Mouse (Mus musculus): ENCODE data around the gene Klf7. TPM values are rescaled to one million over a fixed set of nuclear protein-coding genes. Genes with fewer than 3 reads are reported as not detected.

The Klf7 gene
- polyA plus RNA-seq, 1 experiment from 2014 or later: 30.4 TPM

- 90% methylated on average over 9 of the region's 9 CpGs for WGBS
Measured at GRCm38 (mm10) chr1:64032502-64033231, 89.4 kb downstream of the Klf7 start.

GRCm38 (mm10) chr1:64021986-64022385 lies 100.1 kb downstream of the Klf7 start:
- Histone ChIP-seq H3K36me3 (ENCODE audit: control insufficient read depth, insufficient read depth, low read length) (no peaks in the 10 kb centered on the region), H3K27me3 (ENCODE audit: control insufficient read depth, insufficient read depth, low read length) (no peaks in the 10 kb centered on the region), H3K9ac (ENCODE audit: low read length) (no peak overlapping the region), H3K4me1 (ENCODE audit: control insufficient read depth, insufficient read depth, low read length) (no peaks in the 10 kb centered on the region), H3K27ac (ENCODE audit: low read depth, low read length) (no peak overlapping the region), H3K4me3 (ENCODE audit: low read depth, low read length) (no peak overlapping the region), H3K4me2 (no peak overlapping the region), H3K9me3 (ENCODE audit: control insufficient read depth, low read length) (no peaks in the 10 kb centered on the region)
- no peak for DNase-seq (ENCODE audit: low spot score, missing footprints)
- WGBS: 88% methylated on average over 3 of the region's 3 CpGs
- ATAC-seq (ENCODE audit: low FRiP score): no peak

More at GRCm38 (mm10) chr1:64032502-64033231, 89.4 kb downstream of the Klf7 start:
- Histone ChIP-seq H3K27me3 (ENCODE audit: control insufficient read depth, insufficient read depth, low read length) (no peaks in the 10 kb centered on the region), H3K4me1 (ENCODE audit: control insufficient read depth, insufficient read depth, low read length) (peaks cover 4% of the 10 kb centered on the region), H3K4me2 (no peak overlapping the region), H3K27ac (ENCODE audit: low read depth, low read length) (no peak overlapping the region), H3K9me3 (ENCODE audit: control insufficient read depth, low read length) (no peaks in the 10 kb centered on the region), H3K36me3 (ENCODE audit: control insufficient read depth, insufficient read depth, low read length) (no peaks in the 10 kb centered on the region), H3K9ac (ENCODE audit: low read length) (no peak overlapping the region), H3K4me3 (ENCODE audit: low read depth, low read length) (no peak overlapping the region)
- no peak for ATAC-seq (ENCODE audit: low FRiP score)
- no peak for DNase-seq (ENCODE audit: low spot score, missing footprints)

- H3K4me1 ChIP-seq (ENCODE audit: control insufficient read depth, insufficient read depth, low read length): no peaks in the 10 kb centered on the region
- no peak overlapping the region for H3K9ac ChIP-seq (ENCODE audit: low read length)
- no peak overlapping the region for H3K4me3 ChIP-seq (ENCODE audit: low read depth, low read length)
- DNase-seq (ENCODE audit: low spot score, missing footprints) (no peak), ATAC-seq (ENCODE audit: low FRiP score) (no peak)
- H3K27ac ChIP-seq (ENCODE audit: low read depth, low read length): no peak overlapping the region
- 55% methylated on average over 19 of the region's 19 CpGs for WGBS
- H3K36me3 ChIP-seq (ENCODE audit: control insufficient read depth, insufficient read depth, low read length): no peaks in the 10 kb centered on the region
- no peaks in the 10 kb centered on the region for H3K27me3 ChIP-seq (ENCODE audit: control insufficient read depth, insufficient read depth, low read length)
- H3K4me2 ChIP-seq: no peak overlapping the region
- H3K9me3 ChIP-seq (ENCODE audit: control insufficient read depth, low read length): no peaks in the 10 kb centered on the region
Measured at GRCm38 (mm10) chr1:64020672-64021635, 101.1 kb downstream of the Klf7 start.

DNA sequence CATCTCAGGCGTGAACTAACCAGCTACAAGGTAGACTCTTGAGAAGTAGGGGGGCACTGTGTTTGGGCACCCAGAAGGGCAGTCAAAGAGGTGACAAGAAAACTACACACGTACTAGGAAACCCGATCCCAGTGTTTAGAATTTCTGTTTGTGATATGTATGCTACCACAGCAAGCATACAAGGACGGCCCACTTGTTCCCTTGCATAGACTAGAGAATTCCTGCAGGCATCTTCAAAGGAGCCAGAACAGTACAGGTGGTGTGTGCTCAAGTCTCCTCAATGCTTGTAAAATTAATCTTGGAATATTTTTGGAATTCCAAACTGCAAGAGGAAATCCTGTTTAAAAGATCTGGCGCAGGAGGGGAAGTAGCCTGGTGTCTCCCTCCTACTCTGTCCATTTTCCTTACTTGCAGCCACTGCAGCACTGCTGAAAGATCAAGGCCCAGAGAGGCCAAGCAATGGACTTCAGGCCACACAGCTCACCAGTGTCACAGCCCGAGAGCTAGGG lies 102.9 kb downstream of the Klf7 start:
- H3K36me3 ChIP-seq (ENCODE audit: control insufficient read depth, insufficient read depth, low read length): no peaks in the 10 kb centered on the region
- no peak overlapping the region for H3K4me3 ChIP-seq (ENCODE audit: low read depth, low read length)
- ATAC-seq (ENCODE audit: low FRiP score) (no peak), DNase-seq (ENCODE audit: low spot score, missing footprints) (no peak)
- no peak overlapping the region for H3K9ac ChIP-seq (ENCODE audit: low read length)
- no peaks in the 10 kb centered on the region for H3K27me3 ChIP-seq (ENCODE audit: control insufficient read depth, insufficient read depth, low read length)
- H3K4me2 ChIP-seq: no peak overlapping the region
- whole genome bisulfite sequencing: 75% methylated on average over 6 of the region's 6 CpGs
- no peak overlapping the region for H3K27ac ChIP-seq (ENCODE audit: low read depth, low read length)
- no peaks in the 10 kb centered on the region for H3K4me1 ChIP-seq (ENCODE audit: control insufficient read depth, insufficient read depth, low read length)
- H3K9me3 ChIP-seq (ENCODE audit: control insufficient read depth, low read length): no peaks in the 10 kb centered on the region

DNA sequence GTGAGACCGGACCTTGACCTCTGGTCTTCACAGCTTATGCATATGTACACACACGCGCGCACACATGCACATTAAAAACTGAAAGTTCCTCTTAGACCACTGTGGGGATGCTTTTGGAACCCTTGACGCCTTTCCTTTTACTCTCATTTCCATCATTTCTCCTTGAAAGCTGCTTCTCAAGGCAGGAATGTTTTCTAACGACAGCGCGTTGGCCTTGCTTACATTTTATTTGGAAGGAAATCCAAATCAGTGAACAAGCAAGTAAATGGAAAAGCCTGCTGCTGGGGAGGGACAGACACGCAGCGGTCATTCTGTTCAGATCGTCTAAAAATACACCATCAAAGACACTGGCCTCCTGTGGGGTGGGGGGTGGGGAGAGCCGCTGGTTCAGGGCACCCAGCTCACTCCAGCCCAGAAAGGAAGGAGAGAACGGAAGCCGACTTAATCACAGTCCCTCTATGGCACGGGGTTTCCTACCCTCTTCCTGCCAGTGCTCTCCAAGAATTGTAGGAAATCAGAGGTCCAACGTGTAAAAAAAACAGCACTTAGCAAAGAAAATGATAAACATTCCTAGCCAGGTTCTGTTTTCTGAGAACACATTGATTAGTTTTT lies 103.5 kb downstream of the Klf7 start:
- Histone ChIP-seq H3K36me3 (ENCODE audit: control insufficient read depth, insufficient read depth, low read length) (no peaks in the 10 kb centered on the region), H3K27ac (ENCODE audit: low read depth, low read length) (no peak overlapping the region), H3K9ac (ENCODE audit: low read length) (no peak overlapping the region), H3K27me3 (ENCODE audit: control insufficient read depth, insufficient read depth, low read length) (no peaks in the 10 kb centered on the region), H3K9me3 (ENCODE audit: control insufficient read depth, low read length) (no peaks in the 10 kb centered on the region), H3K4me1 (ENCODE audit: control insufficient read depth, insufficient read depth, low read length) (no peaks in the 10 kb centered on the region), H3K4me2 (no peak overlapping the region), H3K4me3 (ENCODE audit: low read depth, low read length) (no peak overlapping the region)
- no peak for ATAC-seq (ENCODE audit: low FRiP score)
- no peak for DNase-seq (ENCODE audit: low spot score, missing footprints)
- WGBS: 60% methylated on average over 16 of the region's 16 CpGs

GRCm38 (mm10) chr1:64014091-64014490 lies 108.0 kb downstream of the Klf7 start:
- no peak overlapping the region for H3K4me3 ChIP-seq (ENCODE audit: low read depth, low read length)
- no peak overlapping the region for H3K27ac ChIP-seq (ENCODE audit: low read depth, low read length)
- no peak overlapping the region for H3K4me2 ChIP-seq
- H3K27me3 ChIP-seq (ENCODE audit: control insufficient read depth, insufficient read depth, low read length): no peaks in the 10 kb centered on the region
- no peak for ATAC-seq (ENCODE audit: low FRiP score)
- 89% methylated on average over 1 of the region's 1 CpGs for WGBS
- H3K4me1 ChIP-seq (ENCODE audit: control insufficient read depth, insufficient read depth, low read length): no peaks in the 10 kb centered on the region
- H3K36me3 ChIP-seq (ENCODE audit: control insufficient read depth, insufficient read depth, low read length): no peaks in the 10 kb centered on the region
- H3K9ac ChIP-seq (ENCODE audit: low read length): no peak overlapping the region
- H3K9me3 ChIP-seq (ENCODE audit: control insufficient read depth, low read length): no peaks in the 10 kb centered on the region
- no peak for DNase-seq (ENCODE audit: low spot score, missing footprints)

- no peak overlapping the region for H3K27ac ChIP-seq (ENCODE audit: low read depth, low read length)
- ATAC-seq (ENCODE audit: low FRiP score) (no peak), DNase-seq (ENCODE audit: low spot score, missing footprints) (no peak)
- 30% methylated on average over 2 of the region's 2 CpGs for WGBS
- H3K27me3 ChIP-seq (ENCODE audit: control insufficient read depth, insufficient read depth, low read length): no peaks in the 10 kb centered on the region
- H3K36me3 ChIP-seq (ENCODE audit: control insufficient read depth, insufficient read depth, low read length): no peaks in the 10 kb centered on the region
- no peaks in the 10 kb centered on the region for H3K9me3 ChIP-seq (ENCODE audit: control insufficient read depth, low read length)
- H3K9ac ChIP-seq (ENCODE audit: low read length): no peak overlapping the region
- no peak overlapping the region for H3K4me2 ChIP-seq
- no peak overlapping the region for H3K4me3 ChIP-seq (ENCODE audit: low read depth, low read length)
- H3K4me1 ChIP-seq (ENCODE audit: control insufficient read depth, insufficient read depth, low read length): 0 out of 2 replicates have a peak, but pooled peaks cover 2% of the 10 kb centered on the region
Measured at GRCm38 (mm10) chr1:64008994-64009393, 113.1 kb downstream of the Klf7 start.

- no peak overlapping the region for H3K9ac ChIP-seq (ENCODE audit: low read length)
- no peak for ATAC-seq (ENCODE audit: low FRiP score)
- H3K4me2 ChIP-seq: no peak overlapping the region
- no peaks in the 10 kb centered on the region for H3K9me3 ChIP-seq (ENCODE audit: control insufficient read depth, low read length)
- H3K4me3 ChIP-seq (ENCODE audit: low read depth, low read length): no peak overlapping the region
- peaks cover 6% of the 10 kb centered on the region for H3K4me1 ChIP-seq (ENCODE audit: control insufficient read depth, insufficient read depth, low read length)
- no peaks in the 10 kb centered on the region for H3K36me3 ChIP-seq (ENCODE audit: control insufficient read depth, insufficient read depth, low read length)
- no peak for DNase-seq (ENCODE audit: low spot score, missing footprints)
- no peaks in the 10 kb centered on the region for H3K27me3 ChIP-seq (ENCODE audit: control insufficient read depth, insufficient read depth, low read length)
- no peak overlapping the region for H3K27ac ChIP-seq (ENCODE audit: low read depth, low read length)
Measured at GRCm38 (mm10) chr1:64008031-64008430, 114.1 kb downstream of the Klf7 start.

Measured in midbrain, embryonic 11.5 days (tissue).